Mouse (Mus musculus) skeletal muscle tissue, adult 2 months (tissue): Measurements from ENCODE around the gene 2410137M14Rik.
"Not testable (repeated sequence)": the region's sequence is repeated elsewhere in the genome, so short reads cannot be mapped to it uniquely, and the experiment has no call there.

Source experiments
- DNase-seq: peaks from one replicate; pipeline ENCODE4 v3.0.0-alpha.2; 2012; ENCODE audit warnings: low read depth, low spot score

2410137M14Rik gene

GRCm38 (mm10) chr17:36993770-36994325 lies 12.8 kb upstream of the 2410137M14Rik start:
- DNase-seq = no peak

- no peak for DNase-seq
Measured at GRCm38 (mm10) chr17:36992336-36993104, 11.5 kb upstream of the 2410137M14Rik start.

GRCm38 (mm10) chr17:36990630-36991029 lies 9.6 kb upstream of the 2410137M14Rik start:
- not testable (repeated sequence) for DNase-seq

- DNase-seq = no peak
Measured at GRCm38 (mm10) chr17:36989437-36989836, 8.4 kb upstream of the 2410137M14Rik start, which contains the start of gene H2-M5. H2-M5 (minus strand) TSS chr17:36989537.

- no peak for DNase-seq
Measured at GRCm38 (mm10) chr17:36988475-36988874, 7.4 kb upstream of the 2410137M14Rik start.

GRCm38 (mm10) chr17:36982253-36983155 lies 1.5 kb upstream of the 2410137M14Rik start:
- DNase-seq = no peak

- no peak for DNase-seq
Measured at GRCm38 (mm10) chr17:36981845-36982244, 808 bp upstream of the 2410137M14Rik start.

- no peak for DNase-seq
Measured at GRCm38 (mm10) chr17:36973271-36973787, 7.7 kb downstream of the 2410137M14Rik start.

- DNase-seq = no peak
Measured at GRCm38 (mm10) chr17:36972791-36973190, 8.2 kb downstream of the 2410137M14Rik start.

- no peak for DNase-seq
Measured at GRCm38 (mm10) chr17:36971172-36971850, 9.7 kb downstream of the 2410137M14Rik start.

GRCm38 (mm10) chr17:36970316-36970890 lies 10.6 kb downstream of the 2410137M14Rik start:
- no peak for DNase-seq

GRCm38 (mm10) chr17:36966875-36967274 lies 14.2 kb downstream of the 2410137M14Rik start:
- no peak for DNase-seq

GRCm38 (mm10) chr17:36961125-36961524 lies 19.9 kb downstream of the 2410137M14Rik start:
- no peak for DNase-seq

- no peak for DNase-seq
Measured at GRCm38 (mm10) chr17:36958884-36959283, 22.2 kb downstream of the 2410137M14Rik start.

- peak; percentile 96 for DNase-seq
Measured at GRCm38 (mm10) chr17:36957999-36958743, 22.9 kb downstream of the 2410137M14Rik start, which contains the start of the genes Znrd1 and Znrd1as. Znrd1 (minus strand) TSS chr17:36958559. Znrd1as (plus strand) TSS chr17:36958592.

GRCm38 (mm10) chr17:36953062-36953461 lies 28.0 kb downstream of the 2410137M14Rik start:
- DNase-seq = no peak

- DNase-seq = no peak
Measured at GRCm38 (mm10) chr17:36952631-36953030, 28.4 kb downstream of the 2410137M14Rik start.

GRCm38 (mm10) chr17:36950981-36951947 lies 29.8 kb downstream of the 2410137M14Rik start, which contains the start of gene Ppp1r11:
Ppp1r11 (minus strand) TSS chr17:36951741.
- DNase-seq = peak; percentile 97

GRCm38 (mm10) chr17:36949265-36949664 lies 31.8 kb downstream of the 2410137M14Rik start:
- DNase-seq = no peak
